Mouse (Mus musculus) left cerebral cortex, postnatal 10 days (tissue): ENCODE data around the gene Stoml1. TPM values are rescaled to one million over a fixed set of nuclear protein-coding genes. Genes with fewer than 3 reads are reported as not detected.
"Not testable (repeated sequence)": the region's sequence is repeated elsewhere in the genome, so short reads cannot be mapped to it uniquely, and the experiment has no call there.

Experiments
- DNase-seq, 2 experiments: peaks; one replicate each; pipeline ENCODE4 v3.0.0; 2021 to 2022; ENCODE audit warnings: low spot score in 2 of 2, mixed read lengths in 1 of 2; ENCODE audit errors: extremely low spot score in 1 of 2
- intact Hi-C: fragments of 180-260 bp; cut with DNase I; formaldehyde crosslinking; loops from one replicate; pipeline ENCODE4 v1.15.1; 2025
- total RNA-seq, 2 experiments: library from RNA; stranded (reverse); gene quantifications; 2 replicates each; pipeline ENCODE4 v1.2.3; 2021

The Stoml1 gene
- total RNA-seq, 2 experiments from 2014 or later: 89.0 to 93.1 TPM

DNA sequence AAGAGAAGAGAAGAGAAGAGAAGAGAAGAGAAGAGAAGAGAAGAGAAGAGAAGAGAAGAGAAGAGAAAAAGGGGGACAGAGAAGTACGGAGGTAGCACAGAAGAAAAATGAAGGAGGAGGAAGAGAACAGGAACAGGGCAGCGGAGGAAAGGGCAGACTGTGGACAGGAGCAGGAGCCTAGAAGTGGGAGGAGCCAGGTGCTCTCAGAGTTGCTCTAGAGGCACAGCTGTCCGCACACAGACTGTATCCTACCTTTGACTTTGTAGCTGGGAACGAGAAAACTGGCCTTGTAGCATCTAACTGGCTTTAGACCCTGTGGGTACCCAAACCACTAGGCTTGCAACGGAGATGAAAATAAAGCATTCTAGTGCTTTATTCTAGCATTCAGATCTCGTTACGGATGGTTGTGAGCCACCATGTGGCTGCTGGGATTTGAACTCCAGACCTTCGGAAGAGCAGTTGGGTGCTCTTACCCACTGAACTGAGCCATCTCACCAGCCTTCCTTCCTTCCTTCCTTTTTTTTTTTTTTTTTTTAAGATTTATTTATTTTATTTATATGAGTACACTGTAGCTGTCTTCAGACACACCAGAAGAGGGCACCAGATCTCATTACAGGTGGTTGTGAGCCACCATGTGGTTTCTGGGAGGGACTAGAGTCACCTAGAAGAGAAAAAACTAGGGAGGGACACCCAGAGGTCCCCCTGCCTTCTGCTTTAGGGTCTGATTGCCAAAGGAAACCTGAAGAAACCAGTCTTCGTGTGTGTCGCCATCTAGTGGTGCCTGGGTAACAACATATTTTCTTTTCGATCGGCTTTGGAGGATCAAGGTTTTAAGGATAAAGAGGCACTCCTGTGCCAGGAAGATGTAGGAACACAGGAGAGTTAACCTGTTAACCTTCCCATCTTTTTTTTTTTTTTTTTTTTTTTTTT lies 15.7 kb downstream of the Stoml1 start:
- intact Hi-C loops: no loop called here
- DNase-seq: peak; percentile 48 to 61

DNA sequence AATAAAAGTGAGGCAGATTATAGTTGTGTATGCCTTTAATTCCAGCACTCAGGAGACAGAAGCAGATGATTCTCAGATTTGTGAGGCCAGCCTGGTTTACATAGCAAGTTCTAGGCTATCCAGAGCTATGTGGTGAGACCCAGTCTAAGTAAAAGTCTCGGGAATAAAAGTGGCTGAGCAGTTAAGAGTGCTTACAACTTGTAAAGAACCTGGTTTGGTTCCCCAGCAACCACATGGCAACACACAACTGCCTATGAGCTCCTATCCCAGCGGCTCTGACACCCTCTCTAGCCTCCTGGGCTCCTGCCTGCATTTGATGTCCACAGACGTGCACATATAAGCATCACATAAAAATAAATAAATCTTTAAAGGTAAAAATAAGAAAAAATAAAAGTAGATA lies 17.1 kb downstream of the Stoml1 start:
- intact Hi-C loops: loop anchor here (5.0 kb wide), 1 partner anchor 233 kb away; no protein-coding TSS in a partner anchor
- no peak for DNase-seq

DNA sequence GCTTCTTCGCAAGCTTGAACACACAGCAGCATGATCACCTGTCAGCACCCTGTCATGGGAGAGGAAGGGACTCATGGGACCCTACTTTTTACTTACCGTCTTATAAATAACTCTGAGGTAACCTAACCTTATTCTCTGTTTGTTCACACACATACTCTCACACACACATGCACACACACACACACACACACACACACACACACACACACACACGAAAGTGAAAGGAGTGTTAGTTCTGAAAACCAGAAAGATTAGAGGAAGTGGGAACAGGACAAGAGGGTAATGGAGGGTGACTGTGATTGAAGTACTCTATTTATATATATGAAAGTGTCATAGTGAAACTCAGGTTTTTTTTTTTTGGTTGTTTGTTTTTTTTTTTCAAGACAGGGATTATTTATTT lies 18.1 kb downstream of the Stoml1 start:
- intact Hi-C loops: loop anchor here (5.0 kb wide), 1 partner anchor 234 kb away; no protein-coding TSS in a partner anchor
- DNase-seq: no peak

DNA sequence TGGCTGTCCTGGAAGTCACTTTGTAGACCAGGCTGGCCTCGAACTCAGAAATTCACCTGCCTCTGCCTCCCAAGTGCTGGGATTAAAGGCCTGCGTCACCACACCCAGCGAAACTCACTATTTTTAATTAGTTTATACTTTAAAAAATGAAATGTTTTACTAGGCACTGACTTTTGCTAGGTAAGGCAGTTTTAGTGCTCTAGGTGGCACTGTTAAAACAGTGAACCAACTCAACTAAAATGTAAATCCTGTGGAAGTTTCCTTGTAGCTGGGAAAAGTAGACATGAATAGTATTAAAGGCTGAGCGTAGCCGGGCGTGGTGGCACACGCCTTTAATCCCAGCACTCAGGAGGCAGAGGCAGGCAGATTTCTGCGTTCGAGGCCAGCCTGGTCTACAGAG lies 18.6 kb downstream of the Stoml1 start:
- intact Hi-C loops: loop anchor here (5.0 kb wide), 1 partner anchor 234 kb away; no protein-coding TSS in a partner anchor
- DNase-seq: not testable (repeated sequence)

DNA sequence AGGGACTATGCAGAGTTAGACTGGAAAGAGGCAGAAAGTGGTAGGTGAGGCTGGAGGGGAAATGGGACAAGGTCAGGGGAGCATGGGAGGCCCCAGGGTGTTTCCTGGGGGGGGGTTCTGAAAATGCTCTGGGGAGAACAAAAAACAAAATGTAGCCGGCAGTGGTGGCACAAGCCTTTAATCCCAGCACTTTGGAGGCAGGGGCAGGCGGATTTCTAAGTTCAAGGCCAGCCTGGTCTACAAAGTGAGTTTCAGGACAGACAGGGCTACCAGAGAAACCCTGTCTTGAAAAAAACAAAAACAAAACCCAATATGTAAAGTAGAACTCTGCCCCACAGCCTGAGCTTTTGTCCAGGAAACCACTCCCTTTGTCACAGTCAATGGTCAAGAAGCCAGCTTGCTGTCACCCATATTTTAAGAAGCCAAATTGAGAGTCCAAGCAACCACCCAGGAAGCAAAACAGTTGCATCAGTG lies 19.1 kb downstream of the Stoml1 start:
- no peak for DNase-seq
- intact Hi-C loops: loop anchor here (5.0 kb wide), 1 partner anchor 235 kb away; no protein-coding TSS in a partner anchor

DNA sequence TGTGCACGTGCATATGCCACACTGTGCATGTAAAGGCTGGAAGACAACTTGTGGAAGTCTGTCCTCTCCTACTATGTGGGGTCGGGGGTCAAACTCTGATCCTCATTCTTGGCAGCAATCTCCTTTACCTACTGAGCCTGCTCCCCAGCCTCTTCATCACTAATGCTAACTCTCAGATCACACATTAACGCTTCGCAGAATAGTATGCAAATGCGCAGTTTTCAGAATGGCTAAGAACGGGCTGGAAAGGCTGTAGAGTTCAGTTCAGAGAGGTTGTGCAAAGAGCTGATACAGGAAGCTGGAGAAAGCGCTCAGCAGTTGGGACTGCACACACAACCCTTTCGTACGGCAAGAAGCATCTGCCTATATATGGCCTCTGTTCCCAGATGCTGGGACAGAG lies 19.9 kb downstream of the Stoml1 start:
- intact Hi-C loops: loop anchor here (5.0 kb wide), 1 partner anchor 236 kb away; no protein-coding TSS in a partner anchor
- DNase-seq: no peak

DNA sequence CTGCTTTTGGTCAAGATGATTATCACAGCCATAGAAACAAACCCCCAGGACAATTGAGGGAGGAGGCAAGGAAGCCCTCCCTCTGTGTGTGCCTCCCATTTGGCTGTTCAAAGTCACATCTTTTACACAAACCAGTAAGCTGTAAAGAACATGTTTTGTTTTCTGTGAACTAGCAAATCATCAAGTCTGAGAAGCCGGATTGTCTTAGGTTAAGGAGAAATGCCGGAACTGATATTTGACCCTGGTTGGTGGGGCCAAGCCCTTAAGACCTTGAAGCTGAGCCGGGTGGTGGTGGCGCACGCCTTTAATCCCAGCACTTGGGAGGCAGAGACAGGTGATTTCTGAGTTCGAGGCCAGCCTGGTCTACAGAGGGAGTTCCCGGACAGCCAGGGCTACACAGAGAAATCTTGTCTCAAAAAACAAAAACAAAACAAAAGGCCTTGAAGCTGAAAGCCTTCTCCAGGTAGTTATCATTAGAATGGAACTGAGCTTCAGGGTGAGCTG lies 21.2 kb downstream of the Stoml1 start:
- intact Hi-C loops: loop anchor here (5.0 kb wide), 1 partner anchor 237 kb away; no protein-coding TSS in a partner anchor
- DNase-seq: no peak

DNA sequence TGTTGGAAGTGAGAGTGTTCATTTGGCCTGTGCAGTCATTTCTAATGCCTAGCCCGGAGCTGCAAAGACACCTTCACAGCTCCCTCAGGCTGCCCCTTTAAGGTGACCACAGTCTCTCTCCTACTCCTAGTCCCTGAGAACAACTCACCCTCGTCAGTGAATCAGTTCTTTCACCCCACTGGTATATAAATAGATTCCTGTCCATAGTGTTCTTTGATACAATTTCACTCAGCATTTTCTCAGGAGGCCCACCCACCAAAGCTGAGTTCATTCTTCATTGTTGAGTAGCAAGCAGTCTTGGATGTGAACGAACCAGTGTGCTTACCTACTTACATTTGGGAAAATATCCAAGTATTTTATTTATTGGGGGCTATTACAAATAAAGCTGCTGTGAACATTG lies 21.7 kb downstream of the Stoml1 start:
- no peak for DNase-seq
- intact Hi-C loops: loop anchor here (5.0 kb wide), 1 partner anchor 237 kb away; no protein-coding TSS in a partner anchor

DNA sequence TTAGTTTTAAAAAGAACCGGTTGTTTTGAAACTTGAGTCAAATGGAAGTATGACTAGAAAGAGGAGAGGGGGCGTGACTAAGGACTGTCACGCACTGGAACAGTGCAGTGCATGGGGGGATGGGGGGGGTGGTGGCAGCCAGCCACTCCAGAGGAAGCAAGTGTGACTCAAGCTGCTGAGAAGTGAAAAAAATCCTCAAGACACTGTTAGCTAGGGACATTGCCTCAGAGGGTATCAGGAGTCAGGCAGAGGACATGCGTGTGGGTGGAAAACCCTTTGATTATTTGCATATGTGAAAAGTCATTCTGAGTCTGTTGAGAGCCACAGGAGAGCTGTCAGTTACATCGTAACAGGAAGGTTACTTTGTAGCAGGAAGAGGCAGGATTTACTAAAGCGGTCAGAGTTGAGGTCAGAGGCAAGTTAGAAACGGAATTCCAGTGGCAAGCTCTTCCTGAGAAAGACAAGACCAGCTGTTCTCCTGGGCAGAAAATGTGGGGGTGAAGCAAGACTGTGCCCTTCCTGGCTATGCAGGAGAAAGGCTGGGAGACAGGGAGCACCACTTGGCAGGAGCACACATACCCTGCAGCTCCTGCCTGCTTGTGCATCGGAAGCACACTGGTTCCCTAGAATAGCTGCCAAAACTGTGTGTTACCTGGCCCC lies 22.3 kb downstream of the Stoml1 start:
- intact Hi-C loops: no loop called here
- DNase-seq: peak in 1 of 2 experiments; percentile 49

DNA sequence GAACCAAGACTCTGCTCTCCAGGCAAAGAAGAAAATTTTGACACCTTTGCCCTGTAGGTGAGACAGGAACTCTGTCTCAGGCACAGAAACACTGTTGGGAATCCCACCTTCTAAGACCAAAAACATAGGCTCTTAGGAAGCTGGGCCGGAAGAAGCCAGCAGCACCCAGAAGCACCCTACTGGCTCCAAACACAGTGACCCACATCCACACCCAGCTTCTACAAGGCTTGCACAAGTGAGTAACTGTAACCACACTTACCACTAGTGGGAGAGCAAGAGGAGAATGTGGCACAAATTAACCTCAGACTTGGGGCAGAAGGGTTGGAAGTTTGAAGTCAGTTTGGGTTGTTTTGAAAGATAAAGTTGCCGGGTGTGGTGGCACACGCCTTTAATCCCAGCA lies 22.8 kb downstream of the Stoml1 start:
- intact Hi-C loops: no loop called here
- DNase-seq: no peak

DNA sequence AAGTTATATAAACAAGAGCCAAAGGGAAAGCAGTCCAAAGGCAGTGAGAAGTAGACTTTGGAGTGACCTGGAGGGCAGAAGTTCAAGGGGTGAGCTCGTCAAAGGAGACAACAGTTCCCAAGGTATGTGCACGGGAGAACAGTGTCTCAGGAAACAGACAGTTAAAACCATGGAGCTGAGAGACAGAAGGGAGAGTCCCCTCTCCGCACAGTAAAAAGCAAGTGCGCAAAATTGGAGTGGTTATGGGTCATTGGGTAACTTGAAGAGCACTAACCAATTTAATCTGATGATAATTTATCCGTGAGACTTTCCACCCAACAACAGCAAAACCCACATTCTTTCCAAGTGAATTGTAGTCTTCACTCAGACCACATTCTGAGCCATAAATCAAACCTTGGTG lies 23.4 kb downstream of the Stoml1 start:
- intact Hi-C loops: no loop called here
- DNase-seq: no peak

DNA sequence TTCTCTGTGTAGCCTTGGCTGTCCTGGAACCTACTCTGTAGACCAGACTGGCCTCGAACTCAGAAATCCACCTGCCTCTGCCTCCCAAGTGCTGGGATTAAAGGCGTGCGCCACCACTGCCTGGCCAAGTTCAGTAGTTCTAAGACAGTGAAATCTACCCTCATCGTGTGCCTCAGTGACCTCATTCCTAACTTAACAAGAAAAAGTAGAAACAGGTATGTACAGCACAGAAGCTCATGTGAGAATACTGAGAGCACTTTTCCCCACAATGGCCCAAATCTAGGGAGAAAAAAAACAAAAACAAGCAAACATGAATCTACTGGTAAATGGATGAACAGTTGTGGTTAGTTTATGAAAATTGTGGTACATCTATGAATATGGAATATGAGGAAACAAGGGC lies 25.3 kb downstream of the Stoml1 start:
- intact Hi-C loops: no loop called here
- DNase-seq: no peak

DNA sequence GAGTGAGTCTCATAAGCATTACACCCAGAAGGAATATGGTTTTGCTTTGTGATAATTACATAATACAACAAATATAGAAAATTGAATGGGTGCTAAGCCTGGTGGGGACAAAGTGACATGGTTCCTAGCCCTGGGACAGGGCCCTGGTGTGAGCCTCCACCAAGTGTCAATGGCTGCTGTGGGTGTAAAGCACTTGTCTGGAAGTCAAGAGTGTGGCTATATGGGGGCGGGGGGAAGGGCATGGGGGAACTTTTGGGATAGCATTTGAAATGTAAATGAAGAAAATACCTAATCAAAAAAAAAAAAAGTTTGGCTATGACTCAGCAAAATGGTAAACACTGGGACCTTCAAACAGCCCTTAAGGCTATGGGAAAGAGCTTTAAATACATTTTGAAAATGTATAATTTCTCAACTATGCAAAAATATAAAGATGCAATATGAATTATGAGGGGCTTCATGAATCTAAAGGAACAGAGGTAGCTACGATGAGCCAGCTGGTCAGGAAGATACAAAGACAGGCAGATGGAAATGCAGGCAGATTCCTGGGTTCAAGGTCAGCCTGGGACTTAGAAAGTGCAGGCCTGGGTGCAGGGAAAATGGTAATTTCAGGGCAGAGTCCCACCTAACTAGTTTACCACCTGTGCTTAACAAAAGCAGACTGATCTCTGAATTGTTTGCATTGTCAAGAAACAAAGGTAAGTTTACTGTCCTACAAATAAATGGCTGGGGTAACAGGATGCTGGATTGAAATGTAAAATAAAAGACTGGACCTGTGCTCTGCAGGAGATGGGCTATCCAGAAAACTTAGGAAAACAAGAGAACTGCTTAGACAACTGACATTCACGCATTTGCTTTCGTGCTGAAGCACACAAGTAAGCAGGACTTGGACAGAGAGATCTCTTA lies 26.1 kb downstream of the Stoml1 start:
- intact Hi-C loops: no loop called here
- DNase-seq: no peak

DNA sequence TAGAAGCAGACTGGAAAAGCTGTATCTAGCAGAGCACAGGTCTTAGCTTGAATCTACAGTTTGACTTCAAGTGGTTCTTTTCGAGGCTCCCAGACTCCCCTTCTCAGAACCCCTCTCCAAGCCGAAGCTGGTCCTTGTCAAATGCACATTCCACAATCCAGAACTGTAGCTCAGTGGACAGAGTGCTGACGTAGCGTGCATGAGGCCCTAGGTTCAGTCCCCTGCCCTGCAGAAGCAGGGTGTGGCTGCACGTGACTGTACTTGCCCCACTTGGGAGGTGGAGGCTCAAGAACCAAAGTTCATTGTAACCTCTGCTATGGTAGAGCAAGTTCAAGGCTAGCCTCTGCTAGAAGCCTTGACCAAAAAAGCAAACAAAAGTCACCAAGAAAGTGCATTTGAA lies 26.8 kb downstream of the Stoml1 start:
- no peak for DNase-seq
- intact Hi-C loops: no loop called here

DNA sequence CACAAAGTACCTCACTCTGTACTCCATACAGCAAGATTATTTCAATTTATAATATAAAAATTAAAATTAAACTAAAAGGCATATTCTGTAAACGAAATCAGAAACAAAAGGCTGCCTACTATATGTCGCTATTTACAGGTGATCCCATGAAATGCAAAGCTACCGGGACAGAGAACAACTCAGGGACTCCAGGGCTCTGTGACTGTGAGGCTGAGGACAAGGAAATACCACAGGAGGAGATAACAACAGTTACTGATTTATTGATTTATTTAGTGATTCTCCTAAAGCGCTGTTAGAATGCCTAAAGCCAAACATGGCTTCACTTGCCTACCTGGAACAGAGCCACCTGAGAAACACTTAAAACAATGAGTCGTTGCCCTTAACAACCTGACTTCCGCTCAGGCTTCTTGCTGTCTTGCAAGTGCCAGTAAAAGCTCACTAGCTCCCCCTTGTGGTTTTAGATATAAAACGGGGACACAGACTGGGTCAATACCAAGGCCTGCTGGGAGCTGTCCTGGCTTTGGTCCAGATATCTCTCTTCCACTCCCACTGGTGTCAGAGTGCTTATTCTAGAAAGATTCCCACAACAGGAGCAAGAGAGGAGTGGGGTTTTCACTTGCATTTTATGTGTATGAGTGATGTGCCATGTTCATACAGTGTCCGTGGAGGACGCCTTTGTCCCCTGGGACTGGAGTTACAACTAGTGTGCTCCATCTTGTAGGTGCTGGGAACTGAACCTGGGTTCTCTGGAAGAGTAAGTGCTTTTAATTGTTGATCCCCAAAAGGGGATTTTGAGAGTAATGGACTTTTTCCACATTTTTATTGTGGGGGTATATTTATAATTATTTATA lies 27.5 kb downstream of the Stoml1 start:
- DNase-seq: peak; percentile 69 to 78
- intact Hi-C loops: no loop called here

DNA sequence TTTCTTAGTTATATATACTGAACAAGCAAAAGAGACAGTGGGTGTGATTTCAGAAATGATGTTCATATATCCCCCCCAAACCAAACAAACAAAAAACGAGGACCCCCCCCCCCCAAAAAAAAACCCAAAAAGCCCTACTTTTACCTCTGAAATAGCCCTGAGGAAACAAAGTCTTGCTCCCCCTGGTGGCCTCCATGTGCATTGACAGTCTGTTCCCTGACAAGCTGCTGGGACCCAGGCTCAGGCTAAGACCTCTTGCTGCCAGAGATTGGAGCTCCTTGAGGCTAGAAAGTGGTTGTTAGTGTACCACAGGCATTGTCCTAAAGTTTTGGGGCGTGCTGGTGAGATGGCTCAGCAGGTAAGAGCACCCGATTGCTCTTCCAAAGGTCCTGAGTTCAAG lies 28.6 kb downstream of the Stoml1 start:
- intact Hi-C loops: no loop called here
- DNase-seq: peak in 1 of 2 experiments; percentile 41

DNA sequence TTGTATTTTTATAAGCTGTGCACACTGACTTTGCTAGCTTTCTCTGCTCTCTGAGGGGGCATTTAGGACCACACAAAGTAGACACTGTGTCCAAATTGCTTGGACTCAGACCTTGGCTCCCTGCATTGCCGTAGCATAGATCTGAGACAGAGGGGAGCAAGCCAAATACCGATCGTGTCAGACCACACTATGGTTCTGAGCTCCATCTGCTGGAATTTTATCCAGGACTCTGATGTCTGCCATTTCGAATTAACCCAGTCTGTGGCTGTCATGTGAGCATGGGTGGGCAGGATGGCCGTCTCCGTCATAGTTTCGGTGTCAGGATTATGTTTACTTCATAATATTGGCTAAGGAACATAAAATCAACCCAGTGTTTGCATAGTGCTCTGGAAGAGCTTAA lies 30.5 kb downstream of the Stoml1 start:
- DNase-seq: no peak
- intact Hi-C loops: no loop called here

DNA sequence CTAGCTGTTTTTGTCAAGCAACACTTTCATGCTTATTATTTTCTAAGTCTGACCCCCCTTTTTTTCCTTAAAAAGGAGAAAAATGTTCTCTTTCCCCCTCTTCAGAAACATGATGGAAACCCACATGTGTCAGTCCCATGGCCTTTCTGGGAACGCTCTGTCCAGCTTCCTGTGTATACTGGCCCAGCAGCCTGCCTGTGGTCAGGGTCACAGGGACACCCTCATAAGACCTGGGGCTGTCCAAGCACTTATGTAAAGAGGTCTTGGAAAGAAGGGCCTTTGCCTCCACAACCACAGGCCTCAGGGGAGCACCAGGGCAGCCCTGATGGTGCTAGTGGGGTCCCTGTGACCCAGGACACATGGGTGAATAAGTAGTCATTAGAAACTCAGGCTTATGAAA lies 36.1 kb downstream of the Stoml1 start:
- intact Hi-C loops: no loop called here
- DNase-seq: peak in 1 of 2 experiments; percentile 21
